Mouse (Mus musculus): Measurements from ENCODE around the gene Snx18.

The Snx18 gene

GRCm38 (mm10) chr13:113566411-113566810 lies 52.0 kb downstream of the Snx18 start:
- no peak for DNase-seq (ENCODE audit: low read depth)

GRCm38 (mm10) chr13:113559646-113560045 lies 58.7 kb downstream of the Snx18 start:
- DNase-seq (ENCODE audit: low read depth), result no peak

GRCm38 (mm10) chr13:113556538-113556937 lies 61.8 kb downstream of the Snx18 start:
- no peak for DNase-seq (ENCODE audit: low read depth)

GRCm38 (mm10) chr13:113555226-113555625 lies 63.1 kb downstream of the Snx18 start:
- DNase-seq (ENCODE audit: low read depth), result no peak

GRCm38 (mm10) chr13:113553603-113554230 lies 64.6 kb downstream of the Snx18 start:
- DNase-seq (ENCODE audit: low read depth), result no peak

- no peak for DNase-seq (ENCODE audit: low read depth)
These were observed 66.0 kb downstream of the Snx18 start for GRCm38 (mm10) chr13:113552341-113552740.

- DNase-seq (ENCODE audit: low read depth), result peak; percentile 85
These were observed 67.3 kb downstream of the Snx18 start for GRCm38 (mm10) chr13:113550866-113551565.

GRCm38 (mm10) chr13:113549021-113549420 lies 69.3 kb downstream of the Snx18 start:
- no peak for DNase-seq (ENCODE audit: low read depth)

- no peak for DNase-seq (ENCODE audit: low read depth)
These were observed 70.4 kb downstream of the Snx18 start for GRCm38 (mm10) chr13:113547807-113548426.

- DNase-seq (ENCODE audit: low read depth), result no peak
These were observed 76.0 kb downstream of the Snx18 start for GRCm38 (mm10) chr13:113542374-113542773.

All from fibroblast of lung, adult 2 months (primary cell).